ENCODE assay signal across 28 mouse cellular contexts in the genomic region with DNA sequence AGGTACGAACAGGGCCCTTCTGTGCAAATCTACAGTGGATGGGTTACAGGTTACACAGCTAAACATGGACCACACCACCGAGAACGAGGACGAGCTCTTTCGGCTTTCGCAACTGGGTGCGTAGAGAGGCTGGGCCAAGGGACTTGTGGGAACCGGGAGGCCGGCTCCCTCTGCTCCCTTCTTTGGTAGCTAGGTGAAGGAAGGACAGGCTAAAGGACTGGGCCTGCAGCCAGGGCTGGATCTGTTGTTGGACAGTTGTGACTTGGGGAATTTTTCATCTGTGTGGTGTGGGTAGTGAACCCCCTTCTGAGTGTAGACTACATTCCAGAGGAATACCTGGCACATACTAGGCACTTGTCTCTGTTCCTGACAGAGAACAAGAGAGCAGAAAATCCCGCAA. TPM values are rescaled to one million over a fixed set of nuclear protein-coding genes. Genes with fewer than 3 reads are reported as not detected.
DNase-seq lines count a peak whose midpoint lies in the region; ATAC-seq and TF ChIP-seq lines count a peak whose summit lies in the region.
"Had no signal": no experiment of that assay in that cellular context is flagged by ENCODE, and none has a peak within 500 bp of the region (broad histone marks: within the 10 kb centered on the region; RNA-seq: fewer than 3 reads in every experiment).

No protein-coding gene starts in this region.

- 0 out of 2 replicates have a peak overlapping the region, but pooled peaks have one; percentile 19 for H3K9ac ChIP-seq in embryonic facial prominence, embryonic 14.5 days (ENCODE audit: low read depth, low read length)
- H3K9ac ChIP-seq in hindbrain, postnatal 0 days (replicated peaks; ENCODE audit: low read length) = no peak overlapping the region
- H3K9ac ChIP-seq: forebrain, postnatal 0 days; limb, embryonic 12.5 days; liver, postnatal 0 days; midbrain, embryonic 13.5 days; stomach, embryonic 15.5 days had no signal

- no peak overlapping the region for H3K4me3 ChIP-seq in heart, embryonic 10.5 days
- no peak overlapping the region for H3K4me3 ChIP-seq in embryonic facial prominence, embryonic 14.5 days (ENCODE audit: low read depth, low read length)
- H3K4me3 ChIP-seq in hindbrain, postnatal 0 days (ENCODE audit: low read length) = no peak overlapping the region
- H3K4me3 ChIP-seq: layer of hippocampus, adult 2 months; limb, embryonic 12.5 days; midbrain, embryonic 13.5 days; stomach, embryonic 15.5 days had no signal

- H3K27me3 ChIP-seq in heart, embryonic 10.5 days (ENCODE audit: insufficient read depth, poor library complexity, severe bottlenecking) = no peaks in the 10 kb centered on the region
- H3K27me3 ChIP-seq in embryonic facial prominence, embryonic 14.5 days (replicated peaks; ENCODE audit: control insufficient read depth, insufficient read depth, low read length) = no peaks in the 10 kb centered on the region
- no peaks in the 10 kb centered on the region for H3K27me3 ChIP-seq in hindbrain, postnatal 0 days (ENCODE audit: insufficient read depth, low read length)
- H3K27me3 ChIP-seq: limb, embryonic 12.5 days; midbrain, embryonic 13.5 days; stomach, embryonic 15.5 days had no signal

- peaks cover 97% of the 10 kb centered on the region for H3K36me3 ChIP-seq in heart, embryonic 10.5 days
- H3K36me3 ChIP-seq in embryonic facial prominence, embryonic 14.5 days (ENCODE audit: control insufficient read depth, insufficient read depth, low read length) = peaks cover 93% of the 10 kb centered on the region
- peaks cover 54% of the 10 kb centered on the region for H3K36me3 ChIP-seq in hindbrain, postnatal 0 days (ENCODE audit: insufficient read depth, low read length)

- no peak overlapping the region for H3K4me2 ChIP-seq in embryonic facial prominence, embryonic 14.5 days (ENCODE audit: low read depth, low read length)
- H3K4me2 ChIP-seq in hindbrain, postnatal 0 days (ENCODE audit: low read depth, low read length) = no peak overlapping the region
- H3K4me2 ChIP-seq: limb, embryonic 12.5 days; liver, embryonic 11.5 days; midbrain, embryonic 13.5 days; stomach, embryonic 15.5 days had no signal

- H3K9me3 ChIP-seq in heart, embryonic 10.5 days = no peaks in the 10 kb centered on the region
- no peaks in the 10 kb centered on the region for H3K9me3 ChIP-seq in embryonic facial prominence, embryonic 14.5 days (ENCODE audit: control insufficient read depth, low read length)
- no peaks in the 10 kb centered on the region for H3K9me3 ChIP-seq in hindbrain, postnatal 0 days (ENCODE audit: low read length)
- H3K9me3 ChIP-seq: limb, embryonic 12.5 days; midbrain, embryonic 13.5 days; stomach, embryonic 15.5 days had no signal

- peaks cover 7% of the 10 kb centered on the region for H3K4me1 ChIP-seq in heart, embryonic 10.5 days
- no peaks in the 10 kb centered on the region for H3K4me1 ChIP-seq in embryonic facial prominence, embryonic 14.5 days (ENCODE audit: control insufficient read depth, insufficient read depth, low read length)
- no peaks in the 10 kb centered on the region for H3K4me1 ChIP-seq in hindbrain, postnatal 0 days (ENCODE audit: insufficient read depth, low read length)
- H3K4me1 ChIP-seq: midbrain, embryonic 13.5 days had no signal

- DNase-seq in heart, adult 11 months = peak; percentile 95
- no peak for DNase-seq in heart, embryonic 10.5 days (ENCODE audit: low spot score)
- peak; percentile 50 to 76 for DNase-seq in lung, adult 18-20 months
- DNase-seq in lung, postnatal 25 days (ENCODE audit: low spot score) = no peak
- DNase-seq in embryonic facial prominence, embryonic 14.5 days (ENCODE audit: low spot score) = no peak
- peak; percentile 79 for DNase-seq in heart, postnatal 4 days
- DNase-seq in hindbrain, postnatal 0 days (ENCODE audit: low spot score) = no peak
- DNase-seq in cerebellum, adult 18-20 months = no peak
- DNase-seq: adrenal gland, postnatal 14 days; cerebellum, adult 8-10 months; cerebellum, postnatal 36 days; embryo, embryonic 11 days; forebrain, postnatal 0 days; gastrocnemius, postnatal 25 days; kidney, adult 9 months; kidney, postnatal 14 days; liver, postnatal 0 days; thymus, adult 2 months; thymus, postnatal 4 days had no signal

- no peak for ATAC-seq in embryonic facial prominence, embryonic 14.5 days (ENCODE audit: low read depth)
- no peak for ATAC-seq in hindbrain, postnatal 0 days
- ATAC-seq: forebrain, postnatal 0 days; hindbrain, embryonic 16.5 days; intestine, embryonic 16.5 days; liver, postnatal 0 days; midbrain, embryonic 13.5 days had no signal

- no peak overlapping the region for H3K27ac ChIP-seq in heart, embryonic 10.5 days
- no peak overlapping the region for H3K27ac ChIP-seq in embryonic facial prominence, embryonic 14.5 days (replicated peaks; ENCODE audit: low read depth, low read length)
- H3K27ac ChIP-seq in hindbrain, postnatal 0 days = no peak overlapping the region
- H3K27ac ChIP-seq: layer of hippocampus, adult 2 months; limb, embryonic 12.5 days; midbrain, embryonic 13.5 days; stomach, embryonic 15.5 days had no signal

- no peak for TF ChIP-seq CTCF in hindbrain, postnatal 0 days (IDR thresholded peaks at IDR 0.05; ENCODE audit: low read depth)

- 88% methylated on average over 10 of the region's 10 CpGs for WGBS in heart, embryonic 10.5 days
- 84% methylated on average over 10 of the region's 10 CpGs for WGBS in embryonic facial prominence, embryonic 14.5 days
- WGBS in hindbrain, postnatal 0 days = 86% methylated on average over 10 of the region's 10 CpGs

RNA-seq across cellular contexts. Expression of a gene that starts 19.7 kb away (rescaled TPM):
- 34.2 and 38.1 TPM in 2 replicates for polyA plus RNA-seq in heart, embryonic 10.5 days (2016; fragmentation: Nextera tagmentation; extraction: Ambion mirVana)
- polyA plus RNA-seq in embryonic facial prominence, embryonic 14.5 days (2014; fragmentation: Nextera tagmentation; extraction: Ambion mirVana) = 27.6 and 36.3 TPM in 2 replicates
- 10 to 100 TPM; 36.5 to 37.0 TPM for total RNA-seq in heart, postnatal 4 days (2021)
- total RNA-seq in hindbrain, postnatal 0 days (2014; rRNA removed) = 55.0 and 58.6 TPM in 2 replicates
- polyA plus RNA-seq in hindbrain, postnatal 0 days (2015; fragmentation: Nextera tagmentation; extraction: Ambion mirVana) = 26.5 and 27.9 TPM in 2 replicates

RNA-seq across cellular contexts. Expression of a gene that starts 20.9 kb away (rescaled TPM):
- polyA plus RNA-seq in heart, embryonic 10.5 days (2016; fragmentation: Nextera tagmentation; extraction: Ambion mirVana) = 1.1 and 2.8 TPM in 2 replicates
- 7.3 and 7.8 TPM in 2 replicates for polyA plus RNA-seq in embryonic facial prominence, embryonic 14.5 days (2014; fragmentation: Nextera tagmentation; extraction: Ambion mirVana)
- 1 to 10 TPM; 2.5 TPM for total RNA-seq in heart, postnatal 4 days (2021)
- total RNA-seq in hindbrain, postnatal 0 days (2014; rRNA removed) = 99.6 and 106 TPM in 2 replicates
- 13.2 and 13.5 TPM in 2 replicates for polyA plus RNA-seq in hindbrain, postnatal 0 days (2015; fragmentation: Nextera tagmentation; extraction: Ambion mirVana)
- total RNA-seq: megakaryocyte, adult 5-6 weeks; monocyte, adult 5-6 weeks had no signal

Comparison
In these comparisons a context has a peak if more than half of its experiments do, and no peak if none do; other contexts are left out.
1. DNase-seq: peak in heart, adult 11 months (single experiment), lung, adult 18-20 months (2 of 2) and heart, postnatal 4 days (single experiment); none in heart, embryonic 10.5 days (single experiment), lung, postnatal 25 days (single experiment), embryonic facial prominence, embryonic 14.5 days (single experiment), hindbrain, postnatal 0 days (single experiment) and cerebellum, adult 18-20 months (0 of 2).